Mouse (Mus musculus): Measurements from ENCODE around the gene Rnf166.

The Rnf166 gene

DNA sequence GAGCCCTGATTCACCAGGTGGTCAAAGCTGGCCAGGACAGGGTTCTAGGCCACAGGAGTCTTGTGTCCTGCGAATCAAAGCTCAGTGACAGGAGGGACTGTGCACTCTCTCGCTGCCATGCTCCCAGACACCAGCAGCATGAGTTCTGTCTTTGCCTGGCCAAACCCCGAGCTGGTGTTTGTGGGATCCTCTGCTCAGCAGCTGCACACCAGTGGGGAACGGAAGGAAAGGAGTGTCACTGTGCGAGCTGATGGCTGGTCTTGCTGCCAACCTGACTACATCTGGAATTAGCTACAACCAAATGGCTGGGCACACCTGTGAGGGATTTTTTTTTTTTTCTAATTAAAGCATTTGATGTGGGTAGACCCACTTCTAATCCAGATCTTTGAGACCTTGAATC, 5.2 kb downstream of the Rnf166 start:
- ATAC-seq (ENCODE audit: insufficient number of reproducible peaks, low FRiP score, low TSS enrichment) = no peak

GRCm38 (mm10) chr8:122469965-122470364, 5.9 kb downstream of the Rnf166 start:
- no peak for ATAC-seq (ENCODE audit: insufficient number of reproducible peaks, low FRiP score, low TSS enrichment)

- ATAC-seq (ENCODE audit: insufficient number of reproducible peaks, low FRiP score, low TSS enrichment) = no peak
These were observed 6.5 kb downstream of the Rnf166 start for GRCm38 (mm10) chr8:122469407-122469806.

GRCm38 (mm10) chr8:122467816-122468215, 8.0 kb downstream of the Rnf166 start:
- ATAC-seq (ENCODE audit: insufficient number of reproducible peaks, low FRiP score, low TSS enrichment) = no peak

GRCm38 (mm10) chr8:122464985-122465384, 10.9 kb downstream of the Rnf166 start:
- ATAC-seq (ENCODE audit: insufficient number of reproducible peaks, low FRiP score, low TSS enrichment) = no peak

- no peak for ATAC-seq (ENCODE audit: insufficient number of reproducible peaks, low FRiP score, low TSS enrichment)
These were observed 11.9 kb downstream of the Rnf166 start for GRCm38 (mm10) chr8:122463651-122464640.

DNA sequence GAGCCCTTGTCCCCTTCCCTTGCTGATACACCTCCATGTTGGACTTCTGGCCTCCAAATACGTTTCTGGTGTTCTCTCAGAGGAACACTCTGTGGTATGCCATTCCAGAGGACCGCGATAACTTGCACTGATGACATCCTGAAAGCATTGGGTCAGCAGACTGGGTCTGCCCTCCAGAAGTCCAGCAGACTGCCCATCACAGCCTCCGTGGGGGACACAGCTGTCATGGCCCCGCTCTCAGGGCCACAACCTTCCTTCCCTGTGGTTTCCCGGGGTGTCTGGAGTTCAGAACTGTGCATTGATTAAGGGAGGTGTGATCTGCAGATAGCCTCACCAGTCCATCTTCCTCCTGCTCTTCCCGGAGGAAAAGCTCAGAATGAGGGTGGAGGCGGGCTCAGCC, 13.4 kb downstream of the Rnf166 start:
- ATAC-seq (ENCODE audit: insufficient number of reproducible peaks, low FRiP score, low TSS enrichment) = no peak

- ATAC-seq (ENCODE audit: insufficient number of reproducible peaks, low FRiP score, low TSS enrichment) = no peak
These were observed 14.3 kb downstream of the Rnf166 start for GRCm38 (mm10) chr8:122461473-122462148.

DNA sequence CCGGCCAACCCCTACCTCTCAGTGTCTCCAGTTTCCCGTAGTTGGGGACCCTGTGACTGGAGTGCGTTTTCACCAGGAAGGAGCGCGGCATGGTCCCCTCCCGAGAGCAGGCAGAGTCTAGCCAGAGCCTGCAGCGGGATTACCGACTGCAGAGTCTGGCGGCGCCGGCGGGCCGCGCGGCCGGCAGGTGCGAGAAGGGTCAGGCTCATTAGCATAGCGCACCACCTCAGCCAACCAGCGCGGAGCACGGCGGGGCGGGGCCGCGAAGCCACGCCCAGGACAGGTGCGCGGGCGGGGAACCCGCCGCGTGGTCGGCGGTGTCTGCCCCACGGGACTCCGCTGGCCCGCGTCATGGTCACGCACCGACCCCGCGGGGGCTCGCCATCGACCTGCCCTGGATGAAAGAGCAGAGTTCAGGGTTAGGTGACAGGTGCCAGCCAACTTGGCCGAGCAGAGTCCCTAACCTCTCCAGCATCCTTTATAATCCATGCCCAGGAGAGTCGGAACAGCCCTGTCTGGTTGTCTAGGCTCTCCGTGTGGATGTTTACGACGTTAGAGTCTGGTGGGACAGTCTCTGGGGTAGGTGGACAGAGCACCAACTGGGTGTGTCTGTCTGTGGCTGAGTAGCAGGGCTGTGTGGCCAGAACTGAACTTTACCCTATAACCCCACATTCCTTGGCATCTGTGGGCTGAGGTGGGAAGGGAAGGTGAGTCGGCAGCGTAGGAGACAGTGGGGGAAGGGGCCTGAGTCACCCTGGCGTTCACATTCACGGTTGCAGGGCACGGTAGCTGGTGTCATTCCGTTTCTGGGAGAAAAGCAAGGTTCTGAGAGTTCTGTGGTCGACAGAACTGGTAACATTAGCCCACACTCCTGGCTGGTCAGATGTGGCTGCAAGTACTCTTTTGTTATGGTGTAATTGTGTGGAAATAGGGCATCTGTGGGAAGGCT, 15.1 kb downstream of the Rnf166 start, which contains the start of gene Snai3:
TSS of gene Snai3 (minus strand) at position 210 of the 949 bp plus-strand sequence.
- ATAC-seq (ENCODE audit: insufficient number of reproducible peaks, low FRiP score, low TSS enrichment) = peak; percentile 69; the same call in 1 of the 2 replicates

DNA sequence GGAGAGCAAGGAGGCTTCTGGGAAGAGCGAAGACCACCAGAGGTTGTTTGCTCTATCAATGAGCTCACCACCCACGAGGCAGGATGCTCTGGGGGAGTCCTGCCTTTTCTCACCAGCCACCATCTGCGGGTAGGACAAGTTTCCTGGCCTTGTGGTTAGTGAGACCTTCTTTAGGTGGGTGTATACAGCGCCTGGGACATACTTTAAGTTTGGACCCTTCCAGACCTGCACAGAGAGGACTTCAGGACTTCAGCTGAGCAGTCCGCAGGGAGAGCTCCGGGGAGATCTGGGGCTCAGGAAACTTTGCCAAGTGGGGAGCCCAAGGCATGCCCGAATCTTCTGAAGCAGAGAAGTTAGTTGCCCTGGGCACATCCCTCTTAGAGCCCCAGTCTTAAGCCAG, 15.9 kb downstream of the Rnf166 start:
- no peak for ATAC-seq (ENCODE audit: insufficient number of reproducible peaks, low FRiP score, low TSS enrichment)

GRCm38 (mm10) chr8:122459218-122459900, 16.5 kb downstream of the Rnf166 start:
- ATAC-seq (ENCODE audit: insufficient number of reproducible peaks, low FRiP score, low TSS enrichment) = no peak

DNA sequence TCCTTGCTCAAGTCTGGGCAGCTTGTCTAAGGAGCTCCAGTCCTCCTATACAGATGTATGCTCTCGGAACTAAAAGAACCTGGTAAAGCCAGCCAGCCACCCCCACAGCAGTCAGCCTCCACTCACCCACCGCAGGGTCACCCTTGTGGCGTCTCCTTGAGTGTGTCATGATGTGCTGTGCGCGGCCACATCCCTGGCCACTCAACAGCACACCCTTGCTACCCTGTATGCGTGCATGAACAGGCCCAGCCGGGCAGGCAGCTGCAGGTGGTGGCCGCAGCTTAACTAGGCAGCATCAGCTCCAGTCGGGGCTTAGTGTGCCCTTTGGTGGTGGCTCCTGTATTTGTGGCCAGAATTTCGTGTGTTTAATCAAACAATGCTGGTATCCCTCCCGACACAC, 18.7 kb downstream of the Rnf166 start:
- ATAC-seq (ENCODE audit: insufficient number of reproducible peaks, low FRiP score, low TSS enrichment) = no peak

DNA sequence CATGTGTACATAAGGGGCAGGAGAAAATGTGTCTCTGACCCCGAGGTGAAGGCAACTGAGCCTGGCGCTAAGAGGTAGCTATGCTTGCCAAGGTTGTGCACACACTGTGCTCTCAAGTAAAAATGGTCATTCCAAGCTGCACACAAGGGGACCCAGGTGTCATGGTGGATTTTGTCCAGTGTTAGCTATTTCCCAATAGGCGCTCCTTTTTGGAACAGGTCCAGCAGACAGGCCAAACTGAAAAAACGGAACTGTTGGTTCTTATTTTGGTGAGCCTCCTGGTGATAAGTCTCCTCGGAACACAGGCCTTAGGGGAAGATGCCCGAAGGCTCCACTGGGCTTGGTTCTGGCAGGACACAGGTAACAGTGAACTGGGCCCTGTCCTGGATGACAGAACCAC, 21.5 kb downstream of the Rnf166 start:
- ATAC-seq (ENCODE audit: insufficient number of reproducible peaks, low FRiP score, low TSS enrichment) = no peak

- ATAC-seq (ENCODE audit: insufficient number of reproducible peaks, low FRiP score, low TSS enrichment) = no peak
These were observed 23.7 kb downstream of the Rnf166 start for GRCm38 (mm10) chr8:122452154-122452553.

GRCm38 (mm10) chr8:122451161-122451703, 24.6 kb downstream of the Rnf166 start:
- ATAC-seq (ENCODE audit: insufficient number of reproducible peaks, low FRiP score, low TSS enrichment) = no peak

- ATAC-seq (ENCODE audit: insufficient number of reproducible peaks, low FRiP score, low TSS enrichment) = no peak
These were observed 30.7 kb downstream of the Rnf166 start for GRCm38 (mm10) chr8:122445203-122445602.

DNA sequence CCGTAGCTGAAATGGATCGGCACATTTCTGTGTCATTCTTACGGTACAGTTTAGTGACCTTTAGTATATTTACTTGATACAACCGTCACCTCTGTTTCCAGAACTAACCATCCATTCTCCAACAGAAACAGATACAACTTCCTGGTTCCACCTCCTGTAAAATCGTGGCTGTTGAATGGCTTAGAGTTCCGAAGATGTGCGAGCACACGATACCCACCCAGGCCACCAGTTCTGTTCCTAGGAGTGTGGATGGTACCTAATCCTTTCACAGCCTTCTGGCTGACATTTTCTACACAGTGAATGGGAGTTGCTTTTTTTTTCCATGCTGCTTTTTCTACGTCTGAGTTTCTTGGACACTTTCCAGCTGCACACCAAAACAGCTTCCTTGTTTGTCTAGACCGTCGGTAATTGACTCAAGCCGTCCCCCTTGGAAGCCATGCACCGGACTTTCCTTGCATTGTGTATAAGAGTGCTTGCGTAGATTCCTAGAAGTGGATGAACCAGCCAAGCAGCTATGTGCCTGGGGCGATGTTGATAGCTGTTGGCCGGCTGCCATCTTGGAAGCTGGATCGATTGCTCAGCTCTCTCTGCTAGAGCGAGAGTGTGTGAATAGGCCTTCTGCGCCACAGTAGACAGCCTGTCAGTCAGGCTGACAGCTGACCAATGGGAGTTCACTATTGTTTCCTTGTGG, 31.7 kb downstream of the Rnf166 start:
- no peak for ATAC-seq (ENCODE audit: insufficient number of reproducible peaks, low FRiP score, low TSS enrichment)

DNA sequence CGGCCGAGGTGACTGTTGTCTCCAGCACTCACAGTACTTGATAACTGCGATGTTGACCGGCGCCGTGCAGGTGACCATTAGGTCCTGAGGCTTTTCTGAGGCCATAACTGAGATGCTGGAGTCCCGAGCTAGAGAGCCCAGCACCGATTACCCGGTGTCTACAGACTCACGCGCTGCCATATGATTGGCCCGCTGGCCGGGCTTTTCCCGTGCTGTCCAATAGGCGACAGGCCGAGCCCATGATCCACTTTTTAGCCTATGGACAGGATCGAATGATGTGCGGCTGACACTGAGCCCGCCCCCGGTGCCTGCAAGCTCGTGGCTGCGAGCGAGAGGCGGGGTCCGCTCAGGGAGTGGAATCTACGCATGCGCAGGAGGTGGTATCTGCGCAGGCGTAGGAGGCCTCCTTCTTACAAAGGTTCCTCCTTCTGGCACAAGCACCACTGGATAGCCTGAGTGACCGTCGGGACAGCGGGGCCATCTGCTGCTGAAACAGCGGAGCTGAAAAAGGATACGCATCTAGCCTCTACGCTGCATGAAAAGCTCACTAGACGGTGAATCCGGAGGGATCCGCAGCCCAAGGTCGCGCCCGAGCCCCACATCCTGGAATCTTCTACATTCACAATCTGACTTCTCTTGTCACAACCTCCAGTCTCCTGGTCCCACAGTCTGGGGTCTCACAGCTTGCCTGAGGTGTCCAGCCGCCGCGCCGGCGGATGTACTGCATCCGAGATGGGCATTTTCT, 32.4 kb downstream of the Rnf166 start, which contains the start of gene Mvd:
TSS of gene Mvd (minus strand) at position 161 of the 745 bp plus-strand sequence.
- ATAC-seq (ENCODE audit: insufficient number of reproducible peaks, low FRiP score, low TSS enrichment) = peak; percentile 95
